Mouse (Mus musculus) yolk sac, embryonic 10.5 days (tissue): ENCODE results near the gene Slc29a1.

Experiments
- DNase-seq: peaks from one replicate; pipeline ENCODE4 v3.0.0-alpha.2; 2017; ENCODE audit warnings: low spot score

The Slc29a1 gene

GRCm38 (mm10) chr17:45550253-45550652 is 49.2 kb downstream of the Slc29a1 start:
- no peak for DNase-seq

GRCm38 (mm10) chr17:45549617-45550181 is 49.7 kb downstream of the Slc29a1 start, which contains the start of gene Tmem151b:
Gene Tmem151b (minus strand): TSS chr17:45549677.
- no peak for DNase-seq

GRCm38 (mm10) chr17:45548541-45549512 is 50.6 kb downstream of the Slc29a1 start:
- DNase-seq: no peak

- no peak for DNase-seq
Measured at GRCm38 (mm10) chr17:45547461-45548190, 51.8 kb downstream of the Slc29a1 start.

GRCm38 (mm10) chr17:45546941-45547340 is 52.5 kb downstream of the Slc29a1 start:
- no peak for DNase-seq

- no peak for DNase-seq
Measured at GRCm38 (mm10) chr17:45545278-45545961, 54.0 kb downstream of the Slc29a1 start.

GRCm38 (mm10) chr17:45544873-45545277 is 54.5 kb downstream of the Slc29a1 start:
- no peak for DNase-seq

- DNase-seq: no peak
Measured at GRCm38 (mm10) chr17:45544001-45544872, 55.2 kb downstream of the Slc29a1 start.

GRCm38 (mm10) chr17:45543115-45543514 is 56.3 kb downstream of the Slc29a1 start:
- no peak for DNase-seq

- no peak for DNase-seq
Measured at GRCm38 (mm10) chr17:45542705-45543104, 56.7 kb downstream of the Slc29a1 start.

- no peak for DNase-seq
Measured at GRCm38 (mm10) chr17:45542129-45542528, 57.3 kb downstream of the Slc29a1 start.

- DNase-seq: no peak
Measured at GRCm38 (mm10) chr17:45539664-45540063, 59.7 kb downstream of the Slc29a1 start.

- no peak for DNase-seq
Measured at GRCm38 (mm10) chr17:45538394-45538793, 61.0 kb downstream of the Slc29a1 start.

- no peak for DNase-seq
Measured at GRCm38 (mm10) chr17:45536264-45536663, 63.1 kb downstream of the Slc29a1 start.
